Mouse (Mus musculus) liver, adult 2 months (tissue): Measurements from ENCODE around the gene Drd5. TPM values are rescaled to one million over a fixed set of nuclear protein-coding genes. Genes with fewer than 3 reads are reported as not detected.

ENCODE experiments used
- DNase-seq: peaks from one replicate; pipeline ENCODE4 v3.0.0-alpha.2; 2011; ENCODE audit warnings: low read depth, low spot score; ENCODE audit errors: extremely low read depth
- H3K27ac ChIP-seq: fragments of 200-500 bp; replicated peaks from 2 replicates; pipeline ENCODE4 v1.5.1; 2012; ENCODE audit warnings: low read depth, mild to moderate bottlenecking, control low read depth, inconsistent platforms, low read length; ENCODE audit not compliant: insufficient read depth
- H3K27me3 ChIP-seq: fragments of 200-500 bp; 2 replicates; pipeline ENCODE4 v1.6.1; 2012; ENCODE audit warnings: mild to moderate bottlenecking, moderate library complexity, low read length, inconsistent platforms; ENCODE audit not compliant: control insufficient read depth, insufficient read depth
- H3K36me3 ChIP-seq: fragments of 200-500 bp; 2 replicates; pipeline ENCODE4 v1.6.1; 2012; ENCODE audit warnings: low read length, inconsistent platforms; ENCODE audit not compliant: control insufficient read depth, insufficient read depth
- H3K4me1 ChIP-seq: fragments of 200-500 bp; 2 replicates; pipeline ENCODE4 v1.6.1; 2011; ENCODE audit warnings: low read length; ENCODE audit not compliant: control insufficient read depth, insufficient read depth
- H3K4me3 ChIP-seq: fragments of 200-500 bp; 2 replicates; pipeline ENCODE4 v1.5.1; 2011; ENCODE audit warnings: low read depth, mild to moderate bottlenecking, control low read depth, low read length, moderate library complexity; ENCODE audit not compliant: insufficient read depth
- H3K79me2 ChIP-seq: fragments of 200-500 bp; 2 replicates; pipeline ENCODE4 v1.6.1; 2012; ENCODE audit warnings: inconsistent platforms, mild to moderate bottlenecking, low read length, moderate library complexity; ENCODE audit not compliant: control insufficient read depth, insufficient read depth
- H3K9ac ChIP-seq: fragments of 200-500 bp; 2 replicates; pipeline ENCODE4 v1.6.1; 2012; ENCODE audit warnings: low read depth, mild to moderate bottlenecking, control low read depth, inconsistent platforms, low read length
- CTCF ChIP-seq: fragments of 200-500 bp; IDR thresholded peaks from 2 replicates; pipeline ENCODE4 v1.5.1; 2011; ENCODE audit warnings: low read depth, low read length, control low read depth
- POLR2A ChIP-seq: fragments of 200-500 bp; IDR thresholded peaks from 2 replicates; pipeline ENCODE4 v1.6.1; 2011; ENCODE audit warnings: low read length, control low read depth; ENCODE audit not compliant: insufficient read depth; ENCODE audit errors: extremely low read depth
- WGBS: fragments of 180-500 bp; shearing (Covaris S2); methylation state at CpG from one replicate; pipeline ENCODE4 v1.1.7; 2018; 5-methylcytosine and 5-hydroxymethylcytosine counted together
- polyA plus RNA-seq: library from polyadenylated mRNA; depleted of rRNA; stranded (reverse); fragments of >200 nt; gene quantifications from 2 replicates; pipeline ENCODE4 v1.2.3, GENCODE M21; 2012; rRNA removed
- total RNA-seq: library from RNA; depleted of rRNA; stranded (reverse); fragments of >200 nt; gene quantifications from 2 replicates; pipeline ENCODE4 v1.2.3, GENCODE M21; 2014; rRNA removed

Drd5 gene
- total and polyA plus RNA-seq, 2 experiments = not detected

- peaks cover 19% of the 10 kb centered on the region; the same call in 1 of the 2 replicates for H3K36me3 ChIP-seq
- H3K27me3 ChIP-seq = no peaks in the 10 kb centered on the region
- WGBS = 95% methylated on average over 2 of the region's 2 CpGs
- H3K9ac ChIP-seq = no peak overlapping the region
- TF ChIP-seq CTCF (no peak), POLR2A (no peak)
- DNase-seq = no peak
- no peaks in the 10 kb centered on the region for H3K4me1 ChIP-seq
- H3K79me2 ChIP-seq = no peaks in the 10 kb centered on the region
- H3K27ac ChIP-seq = no peak overlapping the region
- no peak overlapping the region for H3K4me3 ChIP-seq
Measured at GRCm38 (mm10) chr5:38359716-38360115, 40.5 kb downstream of the Drd5 start.

DNA sequence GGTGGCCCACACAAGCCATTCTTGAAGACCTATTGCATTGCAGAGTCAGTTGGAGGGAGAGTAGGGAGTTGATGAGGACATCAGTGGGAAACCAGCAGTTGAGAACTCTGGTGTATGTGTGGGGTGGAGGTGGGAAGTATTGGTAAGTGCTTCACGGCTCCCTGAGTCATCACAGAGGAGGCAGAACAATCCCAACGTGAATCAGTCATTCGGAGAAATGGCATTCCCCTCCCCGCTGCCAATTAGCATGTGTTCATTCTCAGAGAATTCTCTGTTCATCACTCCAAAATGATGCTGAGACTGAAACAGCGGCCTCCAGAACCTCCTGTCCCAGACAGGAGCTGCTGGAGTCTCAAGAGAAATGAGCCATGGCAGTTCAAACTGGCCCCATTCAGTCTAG, 45.2 kb downstream of the Drd5 start:
- Histone ChIP-seq H3K9ac (no peak overlapping the region), H3K79me2 (no peaks in the 10 kb centered on the region), H3K27ac (no peak overlapping the region), H3K4me3 (no peak overlapping the region), H3K27me3 (no peaks in the 10 kb centered on the region), H3K36me3 (peaks cover 16% of the 10 kb centered on the region; the same call in 1 of the 2 replicates), H3K4me1 (no peaks in the 10 kb centered on the region)
- DNase-seq = no peak
- TF ChIP-seq POLR2A = no peak
- TF ChIP-seq CTCF = no peak
- WGBS = 96% methylated on average over 5 of the region's 5 CpGs

DNA sequence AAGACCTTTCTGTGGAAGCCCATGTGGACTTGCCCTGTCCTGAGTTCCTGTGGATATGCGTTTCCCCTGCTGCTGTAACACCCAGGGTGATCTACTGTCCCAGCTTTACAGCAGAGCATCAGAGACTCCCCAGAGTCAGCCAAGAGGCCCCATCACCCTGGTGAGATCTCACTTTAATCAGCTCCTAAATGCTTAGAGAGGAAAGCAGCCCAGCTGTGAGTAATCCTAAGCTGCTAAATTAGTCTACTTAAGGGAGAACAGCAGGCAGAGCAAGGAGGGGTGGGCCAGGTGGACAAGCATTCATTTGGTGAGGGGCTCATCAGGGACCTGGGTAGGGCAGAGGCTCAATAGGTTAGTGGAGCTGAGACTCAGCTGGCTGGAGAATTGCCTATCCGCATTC, 46.4 kb downstream of the Drd5 start:
- Histone ChIP-seq H3K9ac (no peak overlapping the region), H3K27ac (no peak overlapping the region), H3K4me1 (no peaks in the 10 kb centered on the region), H3K36me3 (peaks cover 17% of the 10 kb centered on the region; the same call in 1 of the 2 replicates), H3K4me3 (no peak overlapping the region), H3K79me2 (no peaks in the 10 kb centered on the region), H3K27me3 (no peaks in the 10 kb centered on the region)
- TF ChIP-seq CTCF = no peak
- no peak for TF ChIP-seq POLR2A
- DNase-seq = no peak
- WGBS = 95% methylated on average over 2 of the region's 2 CpGs

GRCm38 (mm10) chr5:38366650-38367470, 47.7 kb downstream of the Drd5 start:
- Histone ChIP-seq H3K36me3 (peaks cover 17% of the 10 kb centered on the region), H3K9ac (no peak overlapping the region), H3K27ac (no peak overlapping the region), H3K4me3 (no peak overlapping the region), H3K4me1 (no peaks in the 10 kb centered on the region), H3K27me3 (no peaks in the 10 kb centered on the region), H3K79me2 (no peaks in the 10 kb centered on the region)
- no peak for DNase-seq
- TF ChIP-seq POLR2A (no peak), CTCF (no peak)
- WGBS = 64% methylated on average over 18 of the region's 18 CpGs

DNA sequence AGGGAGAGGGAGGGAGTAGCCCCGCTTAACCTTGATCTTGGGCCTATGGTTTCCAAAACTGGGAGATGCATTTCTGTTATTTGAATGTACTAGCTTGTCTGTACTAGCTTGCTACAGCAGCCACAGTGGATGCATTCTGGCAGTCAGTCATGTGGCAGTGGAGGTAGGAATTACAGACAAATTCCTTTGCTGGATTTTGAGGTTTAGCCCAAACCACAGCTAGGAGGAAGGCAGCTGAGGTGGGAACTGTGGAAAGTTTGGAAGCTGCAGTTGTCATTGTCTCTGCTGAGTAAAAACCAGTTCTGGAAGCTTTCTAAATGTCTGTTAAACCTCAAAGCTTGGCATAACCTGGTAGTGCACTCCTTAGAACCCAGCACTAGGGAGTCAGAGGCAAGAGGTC, 52.1 kb downstream of the Drd5 start:
- Histone ChIP-seq H3K4me1 (no peaks in the 10 kb centered on the region), H3K9ac (no peak overlapping the region), H3K27me3 (no peaks in the 10 kb centered on the region), H3K27ac (no peak overlapping the region), H3K79me2 (no peaks in the 10 kb centered on the region), H3K36me3 (peaks cover 15% of the 10 kb centered on the region), H3K4me3 (no peak overlapping the region)
- 71% methylated on average over 1 of the region's 1 CpGs for WGBS
- TF ChIP-seq POLR2A (no peak), CTCF (no peak)
- DNase-seq = no peak

Other genes starting within 250 kb of the Drd5 start
- gene Nsg1, start 159.5 kb upstream of the Drd5 start, total RNA-seq = 1.3 and 1.7 TPM in 2 replicates
- 1.1 and 1.9 TPM in 2 replicates for gene Nsg1, start 159.5 kb upstream of the Drd5 start, polyA plus RNA-seq
- gene Zbtb49, start 98.9 kb upstream of the Drd5 start, total RNA-seq = 2.3 and 2.8 TPM in 2 replicates
- 2.6 and 5.1 TPM in 2 replicates for gene Zbtb49, start 98.9 kb upstream of the Drd5 start, polyA plus RNA-seq
- gene Lyar, start 98.9 kb upstream of the Drd5 start, total RNA-seq = 7.4 and 9.2 TPM in 2 replicates
- gene Lyar, start 98.9 kb upstream of the Drd5 start, polyA plus RNA-seq = 1.9 and 2.6 TPM in 2 replicates
- 34.8 and 40.8 TPM in 2 replicates for gene Tmem128, start 59.2 kb upstream of the Drd5 start, total RNA-seq
- gene Tmem128, start 59.2 kb upstream of the Drd5 start, polyA plus RNA-seq = 16.4 and 17.8 TPM in 2 replicates
- not detected in 2 replicates for gene Otop1, start 43.4 kb upstream of the Drd5 start, total RNA-seq
- not detected in 2 replicates for gene Otop1, start 43.4 kb upstream of the Drd5 start, polyA plus RNA-seq
- gene Slc2a9, start 183.8 kb downstream of the Drd5 start, total RNA-seq = 48.3 and 80.8 TPM in 2 replicates
- 30.7 and 33.0 TPM in 2 replicates for gene Slc2a9, start 183.8 kb downstream of the Drd5 start, polyA plus RNA-seq
- 42.1 and 49.2 TPM in 2 replicates for gene Wdr1, start 243.9 kb downstream of the Drd5 start, total RNA-seq
- 38.0 and 40.4 TPM in 2 replicates for gene Wdr1, start 243.9 kb downstream of the Drd5 start, polyA plus RNA-seq